Mouse (Mus musculus) spleen, adult 12 weeks (tissue): ENCODE measurements around the gene Dennd1a.

Experiments
- DNase-seq: peaks from one replicate; pipeline ENCODE4 v3.0.0; 2022; ENCODE audit warnings: low spot score

The Dennd1a gene

DNA sequence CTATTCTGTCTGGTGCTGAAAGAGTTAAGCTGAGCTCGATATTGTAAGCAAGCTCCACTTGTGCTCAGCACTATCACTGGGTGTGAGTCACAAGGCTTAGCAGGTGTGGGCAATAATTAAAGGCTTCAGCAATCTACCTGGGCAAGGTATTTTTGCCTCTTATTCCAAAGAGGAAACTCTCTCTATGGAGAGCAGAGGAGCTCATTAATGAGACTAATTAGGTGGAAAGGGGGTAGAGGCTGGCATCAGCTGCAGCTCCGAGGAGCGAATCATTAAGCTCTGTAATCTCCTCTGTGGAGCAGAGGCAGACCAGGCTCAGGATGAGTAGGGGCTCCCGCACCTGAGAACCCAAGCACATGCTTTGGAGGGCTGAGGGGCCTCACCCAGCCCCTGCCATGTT is 407.5 kb downstream of the Dennd1a start:
- no peak for DNase-seq

DNA sequence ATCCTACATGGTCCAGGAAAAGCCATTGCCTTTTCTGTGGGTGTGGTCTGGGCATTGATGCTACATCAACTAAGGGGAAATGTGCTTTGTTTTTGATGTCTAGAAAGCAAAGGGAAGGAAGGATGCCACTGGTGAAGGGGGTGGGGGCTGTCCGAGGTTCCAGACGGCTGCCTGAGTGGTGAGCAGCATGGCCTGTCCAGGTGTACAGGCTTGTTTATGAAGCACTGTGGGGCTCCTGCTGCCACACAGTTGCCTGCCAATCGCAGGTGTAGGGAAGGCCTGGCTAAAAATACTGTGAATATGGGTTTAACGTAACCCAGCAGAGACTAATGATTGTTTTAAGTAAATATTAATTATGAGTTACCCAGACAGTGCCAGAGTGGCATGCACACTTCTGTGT is 414.4 kb downstream of the Dennd1a start:
- no peak for DNase-seq

DNA sequence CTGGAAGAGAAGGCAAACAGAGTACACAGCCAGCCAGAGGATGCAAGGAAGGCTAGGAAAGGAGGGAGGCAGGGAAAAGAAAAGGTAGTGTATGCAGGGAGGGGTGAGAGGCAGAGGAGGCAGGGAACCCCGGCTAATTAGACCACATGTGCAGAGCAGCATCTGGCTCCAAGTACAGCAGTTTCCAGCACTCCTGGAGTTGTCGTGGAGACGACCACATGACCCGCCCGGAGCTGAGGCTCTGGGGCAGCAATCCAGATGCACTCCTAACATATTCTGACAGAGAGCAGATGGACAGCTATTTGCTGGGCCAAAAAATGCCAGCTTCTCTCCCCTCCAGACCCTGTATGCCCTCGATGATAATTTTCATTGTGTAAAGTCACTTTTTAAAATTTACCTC is 417.6 kb downstream of the Dennd1a start:
- no peak for DNase-seq

DNA sequence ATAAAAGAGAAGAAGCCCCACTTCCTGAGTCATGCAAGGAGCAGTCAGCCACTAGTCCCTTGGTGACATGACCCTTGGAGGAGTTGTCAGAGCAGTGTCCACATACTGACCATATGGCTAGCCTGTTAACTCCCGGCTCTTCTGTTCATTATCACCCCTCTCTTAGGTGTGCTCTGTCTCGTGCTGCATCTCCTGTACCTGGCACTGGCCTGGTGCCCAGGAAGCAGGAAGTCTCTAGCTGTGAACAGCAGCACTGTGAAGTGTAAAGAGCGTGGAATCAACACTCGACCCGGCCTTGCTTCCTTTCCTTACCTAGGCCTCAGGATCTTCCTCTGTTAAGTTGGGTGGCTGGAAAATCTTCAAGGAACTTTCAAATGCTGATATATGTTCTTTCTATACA is 419.8 kb downstream of the Dennd1a start:
- no peak for DNase-seq

DNA sequence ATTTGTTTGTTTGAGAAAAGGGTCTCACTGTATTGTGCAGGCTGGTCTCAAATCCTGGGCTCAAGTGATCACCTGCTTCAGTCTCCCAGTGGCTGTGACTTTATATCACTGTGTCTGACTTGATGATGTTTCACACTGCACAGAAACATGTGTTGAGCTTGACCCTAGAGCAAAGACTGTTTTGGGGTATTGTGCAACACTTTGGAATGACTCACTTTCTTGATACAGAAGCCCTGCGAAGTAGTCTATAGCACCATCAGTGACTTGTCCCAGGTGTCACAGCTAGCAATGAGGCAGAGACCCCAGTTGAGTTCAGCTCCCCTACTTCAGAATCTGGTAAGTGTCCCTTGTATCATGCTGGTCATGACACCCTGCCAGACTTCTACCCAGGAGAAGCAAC is 429.7 kb downstream of the Dennd1a start:
- DNase-seq = no peak

DNA sequence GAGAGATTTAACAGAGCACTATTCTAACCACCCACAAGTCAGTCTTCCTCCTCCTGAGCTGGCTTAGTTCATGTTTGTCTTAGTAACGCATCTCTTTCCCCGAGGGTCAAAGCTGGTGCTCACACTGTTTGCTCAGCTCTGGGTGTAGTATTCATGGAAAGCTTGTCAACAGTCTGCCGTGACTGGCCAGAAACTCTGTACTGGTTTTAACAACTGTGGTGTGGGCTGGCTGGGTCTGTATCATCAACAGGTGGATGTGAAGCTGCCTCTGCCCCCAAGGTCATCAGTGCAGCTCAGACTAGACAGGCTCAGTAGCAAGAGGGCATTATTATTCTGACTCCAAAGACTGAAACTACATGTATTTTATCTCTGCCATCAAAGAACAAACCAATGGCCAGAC is 430.2 kb downstream of the Dennd1a start:
- DNase-seq = no peak

DNA sequence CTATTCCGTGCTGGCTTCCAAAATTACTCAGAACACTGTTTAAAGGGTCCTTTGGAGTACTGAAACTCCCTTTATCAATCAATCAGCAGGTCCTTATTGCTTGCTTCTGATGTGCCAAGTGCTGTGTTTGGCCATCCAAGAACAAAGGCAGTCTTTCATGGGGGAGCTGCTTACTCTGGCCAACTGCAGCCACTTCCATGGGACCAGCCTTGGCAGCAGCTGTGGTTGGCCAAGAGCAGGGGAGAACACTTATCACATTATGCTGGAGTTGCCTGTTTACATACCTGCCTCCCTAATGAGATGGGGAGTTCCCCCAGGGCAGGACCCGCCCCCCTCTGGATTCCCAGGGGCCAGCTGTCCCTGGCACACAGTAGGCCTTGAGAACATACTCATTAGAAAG is 432.0 kb downstream of the Dennd1a start:
- no peak for DNase-seq

DNA sequence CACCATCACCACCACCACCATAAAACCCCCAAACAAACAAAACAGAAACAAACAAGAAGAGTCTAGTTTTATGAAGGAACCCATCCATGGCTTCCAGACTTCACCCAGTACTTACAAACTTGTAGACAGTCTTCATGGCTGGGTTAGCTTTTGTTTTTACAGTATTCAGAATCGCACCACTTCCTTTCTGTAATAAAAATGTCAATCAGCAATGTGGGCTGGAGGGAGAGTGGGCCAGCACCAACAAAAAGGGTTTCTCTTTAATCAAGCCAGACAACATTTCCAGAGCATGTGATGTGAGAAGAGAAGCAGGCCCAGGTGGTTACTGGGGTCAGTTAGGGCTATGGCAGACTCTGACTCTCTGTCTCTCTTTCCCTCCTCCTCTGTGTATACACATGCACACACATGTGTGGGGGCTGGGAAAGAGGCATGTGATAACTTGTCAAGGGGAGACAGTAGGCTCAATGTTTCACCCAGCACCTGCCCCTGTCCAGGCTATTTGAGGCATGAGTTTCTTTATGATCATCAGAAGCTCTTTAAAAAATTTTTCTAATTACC is 433.2 kb downstream of the Dennd1a start:
- no peak for DNase-seq

DNA sequence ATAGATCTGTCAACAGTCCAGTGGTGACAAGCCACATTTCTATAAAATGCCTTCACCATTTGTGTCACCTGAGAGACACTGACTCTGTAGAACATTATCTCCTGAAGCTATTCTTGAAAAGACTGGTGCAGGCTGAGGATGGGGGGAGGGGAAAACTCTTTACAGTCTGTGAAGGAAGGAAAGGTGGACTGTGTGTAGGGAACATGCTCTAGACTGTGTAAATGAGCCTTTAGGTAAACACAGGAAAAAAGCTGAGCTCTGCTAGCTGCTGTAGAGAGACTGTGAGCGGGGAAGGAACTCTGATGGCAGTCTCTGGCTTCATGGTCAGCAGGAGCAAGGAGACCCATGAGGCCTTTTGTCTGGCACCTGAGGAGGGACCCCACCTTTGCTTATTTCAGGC is 436.6 kb downstream of the Dennd1a start:
- no peak for DNase-seq

DNA sequence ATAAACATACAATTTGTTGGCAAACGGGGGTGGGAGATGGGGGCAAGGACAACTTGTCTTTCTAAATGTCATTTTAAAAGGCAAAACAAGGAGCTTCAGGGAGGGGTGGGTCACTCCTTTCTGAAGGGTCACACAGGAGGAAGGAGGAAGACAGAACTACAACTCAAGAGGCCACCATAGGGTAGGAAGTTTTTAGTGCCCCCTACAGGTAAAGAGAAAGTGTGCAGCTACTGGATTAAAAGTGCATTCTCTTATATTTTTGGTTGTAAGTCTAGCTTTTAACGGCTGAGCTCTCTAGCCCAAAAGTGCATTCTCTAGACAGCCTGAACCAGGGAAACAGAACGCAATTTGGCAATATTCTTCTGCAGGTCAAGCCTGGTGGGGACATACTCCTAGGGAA is 437.8 kb downstream of the Dennd1a start:
- no peak for DNase-seq

DNA sequence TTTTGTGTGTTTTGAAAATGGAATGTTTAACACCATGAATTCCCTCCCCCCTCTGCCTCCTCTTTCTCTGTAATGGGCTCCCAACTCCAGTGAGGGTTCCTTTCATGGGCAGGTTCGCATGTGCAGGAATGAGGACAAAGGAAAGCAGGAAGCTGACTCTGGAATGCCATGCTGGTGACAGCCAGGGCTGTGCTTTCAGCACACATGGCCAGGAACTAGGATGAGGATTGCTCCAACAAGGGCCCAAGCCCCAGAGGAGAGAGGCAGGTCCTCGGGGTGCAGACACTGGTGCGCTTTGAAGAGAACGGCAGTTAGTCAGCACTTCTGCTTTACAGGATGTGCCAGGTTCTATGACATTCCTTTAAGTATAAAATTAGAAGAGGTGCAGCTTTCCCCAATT is 444.5 kb downstream of the Dennd1a start:
- no peak for DNase-seq

DNA sequence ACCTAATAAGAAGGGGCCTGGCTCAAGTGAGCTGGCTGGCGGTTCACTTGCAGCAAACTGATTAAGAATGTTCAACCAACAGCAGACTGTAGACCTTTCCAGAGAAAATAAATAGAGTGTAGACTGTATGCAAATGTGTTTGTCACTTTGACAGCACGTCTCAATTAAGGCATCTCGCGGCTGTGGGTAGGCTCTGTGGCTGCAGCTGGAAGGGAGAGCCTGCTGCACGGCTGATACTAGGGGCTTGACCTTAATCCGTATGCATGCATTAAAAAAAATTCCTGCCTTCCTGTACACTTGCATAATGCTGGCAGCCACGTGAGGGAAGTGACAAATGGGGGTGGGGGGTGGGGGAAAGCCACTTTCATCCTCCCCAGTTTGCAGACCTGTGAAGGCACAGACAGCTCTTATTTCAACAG is 445.0 kb downstream of the Dennd1a start:
- DNase-seq = no peak

DNA sequence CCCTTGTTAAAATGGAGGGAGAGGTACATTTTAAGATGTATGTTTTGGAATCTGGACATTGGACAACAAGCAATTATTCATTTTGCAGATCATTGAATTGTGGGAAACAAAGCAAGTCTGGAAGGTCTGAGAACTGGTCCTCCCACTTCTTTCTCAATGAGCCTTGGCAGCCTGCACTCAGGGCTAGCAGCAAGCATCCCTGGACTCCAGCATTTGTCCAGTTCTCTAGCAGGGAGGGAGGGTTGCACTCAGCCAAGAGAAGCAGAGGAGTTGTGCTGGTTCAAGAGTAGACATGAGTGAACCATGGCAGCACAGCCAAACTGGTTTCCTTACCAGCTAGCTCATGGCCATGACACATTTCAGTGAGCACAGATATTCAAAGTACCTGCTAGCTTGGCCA is 447.3 kb downstream of the Dennd1a start:
- DNase-seq = no peak

DNA sequence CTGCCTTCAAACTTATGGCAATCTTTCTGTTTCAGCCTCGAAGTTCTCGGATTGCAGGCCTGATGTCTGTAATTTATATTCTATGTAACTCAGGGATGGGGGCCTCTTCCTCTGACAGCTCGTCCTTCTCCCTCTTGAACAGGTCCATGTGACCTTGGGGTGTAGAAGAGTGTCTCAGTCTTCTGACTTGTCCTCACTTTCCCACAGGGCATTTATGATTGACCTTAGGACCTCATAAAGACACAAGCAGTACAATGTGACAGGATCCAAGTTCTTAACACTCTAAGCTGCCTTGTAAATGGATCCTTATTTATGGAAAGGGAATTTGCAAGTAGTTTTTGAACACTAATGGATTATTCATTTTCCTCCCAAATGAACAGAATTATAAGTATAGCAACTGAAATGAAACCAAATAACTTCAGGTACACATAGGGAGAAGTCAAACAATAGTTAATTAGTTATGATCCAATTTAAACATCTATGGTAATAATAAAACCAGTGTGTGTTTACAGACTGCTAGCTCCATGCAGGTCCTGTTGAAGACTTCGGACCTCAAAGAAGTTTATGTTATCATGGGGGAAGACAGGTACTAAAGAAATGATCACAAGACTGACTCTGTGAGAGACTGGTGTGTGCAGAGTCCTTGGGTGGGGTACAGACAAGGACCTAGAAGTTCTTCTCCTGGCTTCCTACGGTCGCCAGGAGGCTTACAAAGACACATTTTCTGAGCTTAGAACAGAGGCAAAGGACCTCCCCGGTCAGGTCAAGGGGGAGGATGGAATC is 448.8 kb downstream of the Dennd1a start:
- no peak for DNase-seq

DNA sequence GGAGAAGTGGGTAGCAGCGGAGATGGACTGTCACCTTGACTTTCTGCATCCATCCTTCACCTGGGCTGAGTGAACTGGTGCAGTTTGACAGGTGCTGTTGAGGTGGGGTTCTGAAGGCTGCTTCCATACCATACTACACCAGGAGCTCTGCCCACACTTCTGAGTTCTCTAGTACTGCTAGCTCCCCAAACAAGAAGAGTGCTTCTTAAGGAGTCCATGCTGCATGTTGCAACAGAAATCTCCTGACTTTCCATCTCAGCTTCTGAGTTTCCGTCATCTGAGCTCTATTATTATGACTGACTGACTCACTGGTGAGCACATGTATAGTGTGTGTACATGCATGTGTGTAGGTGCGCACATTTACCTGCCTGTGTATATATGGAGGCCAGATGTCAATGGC is 449.6 kb downstream of the Dennd1a start:
- DNase-seq = no peak

DNA sequence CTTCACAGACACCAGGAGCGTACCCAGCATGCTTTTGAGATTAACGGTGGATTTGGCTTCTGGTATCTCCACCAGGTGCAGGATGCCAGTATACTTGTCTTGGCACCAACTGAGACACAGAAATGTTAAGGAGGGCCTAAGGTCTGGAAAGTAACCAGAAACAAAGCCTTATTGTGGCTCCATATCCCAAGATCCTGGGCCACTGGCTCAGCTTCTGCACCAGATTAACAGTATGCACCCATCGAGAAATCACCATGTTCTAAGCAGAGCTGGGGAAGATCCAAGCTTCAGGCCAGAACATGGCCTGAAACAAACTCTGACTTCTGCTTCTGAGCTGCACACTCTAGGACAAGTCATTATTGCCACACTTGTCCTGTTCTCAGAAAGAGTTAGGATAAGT is 450.3 kb downstream of the Dennd1a start:
- no peak for DNase-seq

DNA sequence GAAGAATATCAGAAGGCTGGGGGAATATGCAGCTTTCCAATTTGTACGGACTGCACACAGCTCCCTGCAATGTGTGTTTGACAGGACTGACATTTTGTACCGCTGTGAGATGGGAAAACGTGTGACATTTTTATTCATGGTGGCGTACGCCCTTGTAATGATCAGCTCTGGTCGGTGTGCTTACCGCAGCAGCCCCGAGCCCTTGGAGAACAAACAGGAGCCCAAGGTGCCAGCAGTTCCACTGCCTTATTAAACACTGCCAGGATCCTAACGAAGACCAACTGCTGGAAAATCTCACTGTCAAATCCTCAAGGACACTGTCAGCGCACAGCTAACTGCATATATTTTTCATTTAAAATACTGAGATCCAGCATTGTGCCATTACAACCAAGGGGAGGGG is 454.9 kb downstream of the Dennd1a start:
- DNase-seq = no peak

DNA sequence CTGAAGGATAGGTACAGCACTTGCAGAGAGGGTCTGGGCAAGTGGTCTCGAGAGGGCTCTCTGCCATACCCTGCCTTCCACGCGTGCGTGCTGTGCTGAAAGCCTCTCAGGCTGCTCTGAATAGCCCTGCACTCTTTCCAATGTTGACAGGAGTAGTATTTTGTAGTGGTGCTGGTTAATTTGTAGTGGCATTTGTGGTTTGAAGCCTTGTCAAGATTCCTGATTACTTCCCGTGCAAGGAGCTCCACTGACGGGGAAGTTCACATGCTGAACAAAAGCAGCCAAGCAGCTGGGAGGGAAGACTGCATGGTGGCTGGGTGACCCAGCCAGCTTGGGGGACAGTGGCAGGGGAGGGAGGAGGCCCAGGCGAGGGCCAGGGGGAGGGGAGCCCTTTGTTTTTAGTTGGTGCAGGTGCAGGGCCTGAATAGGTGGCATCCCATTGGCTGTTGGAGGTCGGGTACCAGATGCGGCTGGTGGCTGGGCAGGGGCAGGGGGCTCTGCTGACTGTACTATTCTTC is 457.4 kb downstream of the Dennd1a start:
- DNase-seq = no peak

DNA sequence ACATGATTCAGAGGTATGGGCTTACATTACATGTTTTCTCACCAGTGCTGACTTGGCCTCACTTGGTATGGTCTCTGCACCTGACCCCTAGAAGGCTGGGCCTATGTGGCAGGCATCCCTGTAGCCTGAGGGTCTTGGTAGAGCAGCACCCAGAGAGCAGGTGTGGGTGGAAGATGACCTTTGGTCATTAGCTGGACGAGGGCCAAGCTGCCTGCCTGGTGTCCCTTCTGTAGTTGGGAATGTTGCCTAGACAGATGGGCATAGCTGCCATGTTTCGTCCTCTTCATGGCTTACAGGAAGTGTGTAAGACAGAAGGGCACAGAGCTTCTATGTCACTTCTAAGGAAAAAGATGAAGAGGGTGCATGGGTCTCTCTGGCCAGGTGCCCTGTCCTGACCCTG is 463.4 kb downstream of the Dennd1a start:
- DNase-seq = no peak

DNA sequence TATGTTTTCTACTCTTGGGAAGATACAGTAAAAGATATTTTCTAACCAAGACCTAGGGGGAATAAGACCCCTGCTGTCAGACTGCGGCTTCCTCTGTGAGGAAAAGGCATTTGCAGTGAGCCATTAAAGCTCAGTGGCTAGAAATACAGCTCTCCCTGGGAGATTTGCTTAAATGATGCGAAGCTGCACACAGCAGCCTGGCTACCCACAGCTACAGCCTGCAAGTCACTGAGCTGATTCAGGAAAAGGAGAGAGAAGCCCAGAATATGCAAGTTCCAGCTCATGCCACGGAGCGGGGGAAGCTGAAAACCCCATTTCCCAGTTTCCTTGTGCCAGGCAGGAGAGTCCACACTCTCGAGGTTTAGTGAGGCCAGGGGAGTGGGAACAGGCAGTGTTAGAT is 465.1 kb downstream of the Dennd1a start:
- DNase-seq = no peak

DNA sequence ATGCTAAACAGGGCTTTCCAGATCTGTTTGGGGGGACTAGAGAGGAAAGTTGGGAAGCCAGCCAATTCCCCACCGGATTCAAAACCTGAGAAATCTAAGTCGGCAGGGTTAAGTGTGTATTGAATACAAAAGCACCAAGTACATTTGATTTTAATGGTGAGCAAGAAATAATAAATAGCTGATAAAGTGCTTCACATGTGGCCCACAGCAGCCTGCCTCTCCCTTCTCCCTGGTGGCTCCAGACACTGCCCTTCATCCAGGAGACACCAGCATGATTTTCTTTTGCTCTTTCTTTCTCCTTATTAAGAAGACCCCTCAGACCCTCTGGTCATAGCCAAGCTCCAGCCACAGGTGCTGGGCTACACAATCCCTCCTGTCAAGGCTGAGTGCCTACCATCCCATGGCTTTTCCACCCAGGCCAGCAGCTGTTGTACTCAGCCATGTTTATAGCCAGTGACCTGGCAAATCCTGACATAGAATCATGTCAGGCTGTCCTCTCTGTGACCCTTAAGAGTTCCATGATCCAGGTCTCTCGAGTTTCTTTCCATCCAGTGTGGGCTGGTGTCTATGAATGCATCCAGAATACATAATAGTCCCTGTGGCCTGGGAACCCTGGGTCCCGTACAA is 467.6 kb downstream of the Dennd1a start:
- no peak for DNase-seq

DNA sequence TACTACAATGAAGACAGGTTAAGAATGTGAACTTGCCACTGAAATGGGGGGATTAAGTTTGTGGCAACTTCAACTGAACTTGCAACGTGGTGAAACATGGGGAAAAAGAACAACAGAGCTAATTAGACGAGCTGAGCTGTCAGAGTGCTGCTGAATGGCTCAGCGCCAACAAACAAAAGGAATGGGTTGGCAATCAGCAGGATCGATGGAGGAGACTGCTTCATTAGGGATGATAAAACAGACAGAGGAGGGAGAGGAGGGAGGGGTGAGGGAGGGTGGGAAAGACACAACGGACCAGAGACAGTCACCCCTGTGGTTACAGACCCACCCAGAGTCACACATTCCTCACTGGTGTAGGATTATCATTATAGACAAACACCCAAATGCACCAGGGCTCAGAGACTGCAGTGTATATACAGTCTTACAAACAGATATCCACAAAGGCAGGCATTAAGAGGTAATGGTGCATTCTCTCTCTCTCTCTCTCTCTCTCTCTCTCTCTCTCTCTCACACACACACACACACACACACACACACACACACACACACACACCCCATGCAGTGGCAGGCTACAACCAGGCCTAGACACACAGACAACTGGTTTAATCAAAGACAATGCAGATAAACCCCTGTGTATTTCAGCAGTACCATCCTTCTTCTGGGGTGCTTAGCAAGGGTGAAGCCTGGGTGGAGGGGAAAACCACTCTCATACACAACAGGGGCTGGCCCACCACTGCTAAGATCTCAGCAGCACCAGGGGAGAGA is 468.2 kb downstream of the Dennd1a start:
- no peak for DNase-seq

DNA sequence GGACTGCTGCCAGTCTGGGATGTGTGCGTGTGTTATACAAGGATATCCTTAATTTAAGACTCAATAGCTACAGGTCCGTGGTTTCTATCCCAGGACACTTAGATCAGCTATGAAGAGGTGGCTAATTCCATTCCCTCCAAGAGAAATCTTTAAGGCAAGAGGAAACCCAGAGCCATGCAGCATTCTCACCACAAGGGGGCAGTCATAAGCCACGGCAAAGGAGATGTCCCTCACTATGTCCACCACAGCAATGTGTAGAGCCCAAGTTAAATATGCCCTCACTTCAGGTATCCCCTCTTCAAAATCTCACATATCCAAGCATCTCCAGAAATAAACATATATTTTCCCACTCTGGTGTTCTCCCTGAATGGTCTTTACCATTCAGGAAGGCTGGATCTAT is 471.5 kb downstream of the Dennd1a start:
- peak; percentile 27 for DNase-seq
